Mouse (Mus musculus) liver, embryonic 14.5 days (tissue): ENCODE measurements around the gene Sebox. TPM values are rescaled to one million over a fixed set of nuclear protein-coding genes. Genes with fewer than 3 reads are reported as not detected.

ENCODE experiments used
- ATAC-seq: fragments of 200-750 bp; cut with Nextera tagmentation; 2 replicates; pipeline ENCODE4 v1.8.0; 2017; ENCODE audit warnings: moderate number of reproducible peaks, mild to moderate bottlenecking, moderate library complexity; ENCODE audit not compliant: insufficient read depth
- DNase-seq, 3 experiments: peaks; one replicate each; pipeline ENCODE4 v3.0.0-alpha.2; 2012 to 2013; ENCODE audit warnings: low read depth in 3 of 3, low spot score in 3 of 3
- H3K27ac ChIP-seq: fragments of 300-500 bp; sonication (generic); 2 replicates; pipeline ENCODE4 v1.5.1; 2014; ENCODE audit warnings: moderate library complexity, mild to moderate bottlenecking, control low read depth, inconsistent platforms
- H3K27me3 ChIP-seq: fragments of 300-500 bp; sonication (generic); 2 replicates; pipeline ENCODE4 v1.6.1; 2014; ENCODE audit warnings: mild to moderate bottlenecking, low read length, moderate library complexity; ENCODE audit not compliant: control insufficient read depth, insufficient read depth
- H3K36me3 ChIP-seq: fragments of 300-500 bp; sonication (generic); replicated peaks from 2 replicates; pipeline ENCODE4 v1.6.1; 2014; ENCODE audit warnings: low read depth; ENCODE audit not compliant: control insufficient read depth, insufficient read depth
- H3K4me1 ChIP-seq, 2 experiments: fragments of 200-500 bp in 1 of 2; fragments of 300-500 bp in 1 of 2; sonication (generic) in 1 of 2; replicated peaks; 2 replicates each; pipeline ENCODE4 v1.6.1; 2012 to 2014; ENCODE audit warnings: antibody characterized with exemption in 1 of 2, inconsistent platforms in 1 of 2, low read length in 1 of 2; ENCODE audit not compliant: control insufficient read depth in 2 of 2, insufficient read depth in 2 of 2
- H3K4me2 ChIP-seq: fragments of 300-500 bp; sonication (generic); 2 replicates; pipeline ENCODE4 v1.6.1; 2014; ENCODE audit warnings: low read depth, mild to moderate bottlenecking, control low read depth, moderate library complexity
- H3K4me3 ChIP-seq, 2 experiments: fragments of 200-500 bp in 1 of 2; fragments of 300-500 bp in 1 of 2; sonication (generic) in 1 of 2; 2 replicates each; pipeline ENCODE4 v1.5.1; 2012 to 2014; ENCODE audit warnings: low read depth in 2 of 2, low read length in 2 of 2, mild to moderate bottlenecking in 2 of 2, control low read depth in 1 of 2, inconsistent platforms in 1 of 2, moderate library complexity in 1 of 2; ENCODE audit not compliant: insufficient read depth in 1 of 2
- H3K9ac ChIP-seq: fragments of 300-500 bp; sonication (generic); replicated peaks from 2 replicates; pipeline ENCODE4 v1.6.1; 2014; ENCODE audit warnings: mild to moderate bottlenecking, control low read depth, moderate library complexity
- H3K9me3 ChIP-seq: fragments of 300-500 bp; sonication (generic); 2 replicates; pipeline ENCODE4 v1.6.1; 2016; ENCODE audit warnings: low read length, mixed read lengths; ENCODE audit not compliant: control insufficient read depth
- CTCF ChIP-seq: IDR thresholded peaks from 2 replicates; pipeline ENCODE4 v1.5.1; 2016; ENCODE audit warnings: antibody characterized with exemption, low read depth, control low read depth
- EP300 ChIP-seq: IDR thresholded peaks from 2 replicates; pipeline ENCODE4 v1.6.1; 2016; ENCODE audit warnings: antibody characterized with exemption, low read depth
- WGBS: fragments of 180-500 bp; shearing (Covaris S2); extraction: QIAGEN DNeasy Blood & Tissue Kit; methylation state at CpG from one replicate; pipeline ENCODE4 v1.1.7; 2014; ENCODE audit not compliant: insufficient replicate concordance; 5-methylcytosine and 5-hydroxymethylcytosine counted together
- polyA plus RNA-seq, 2 experiments: library from polyadenylated mRNA; depleted of rRNA in 1 of 2; stranded (reverse) in 1 of 2; unstranded in 1 of 2; fragments of >200 nt; fragmentation: Nextera tagmentation in 1 of 2; extraction: Ambion mirVana in 1 of 2; gene quantifications; 2 replicates each; pipeline versions ENCODE4 v1.2.1 to v1.2.3; 2012 to 2014

The Sebox gene
- polyA plus RNA-seq, 2 experiments: 0.28 to 0.39 TPM

- no peak for ATAC-seq
- H3K9me3 ChIP-seq: no peaks in the 10 kb centered on the region
- H3K27ac ChIP-seq: no peak overlapping the region
- no peak for DNase-seq
- H3K4me1 ChIP-seq: peaks cover 2 to 22% of the 10 kb centered on the region in 2 experiments; a peak in 3 of 4 replicates
- H3K4me3 ChIP-seq: no peak overlapping the region
- TF ChIP-seq CTCF (no peak), EP300 (no peak)
- H3K36me3 ChIP-seq: peaks cover 23% of the 10 kb centered on the region
- no peak overlapping the region for H3K9ac ChIP-seq
- H3K27me3 ChIP-seq: no peaks in the 10 kb centered on the region
- WGBS: 80% methylated on average over 7 of the region's 7 CpGs
- H3K4me2 ChIP-seq: no peak overlapping the region
Observed at GRCm38 (mm10) chr11:78544449-78545111, 41.3 kb downstream of the Sebox start.

- WGBS: 45% methylated on average over 8 of the region's 8 CpGs
Observed at GRCm38 (mm10) chr11:78545181-78545580, 41.9 kb downstream of the Sebox start.

GRCm38 (mm10) chr11:78547718-78548460, 44.6 kb downstream of the Sebox start:
- no peak for TF ChIP-seq CTCF
- TF ChIP-seq EP300: no peak
- ATAC-seq (no peak), DNase-seq (no peak)
- Histone ChIP-seq H3K9ac (no peak overlapping the region), H3K27ac (no peak overlapping the region), H3K36me3 (peaks cover 4% of the 10 kb centered on the region), H3K27me3 (no peaks in the 10 kb centered on the region), H3K4me3 (no peak overlapping the region; a peak in 1 of 4 replicates), H3K4me1 (peaks cover 6 to 30% of the 10 kb centered on the region in 2 experiments), H3K9me3 (no peaks in the 10 kb centered on the region), H3K4me2 (peak overlapping the region; percentile 87)
- 43% methylated on average over 2 of the region's 2 CpGs for WGBS

More at GRCm38 (mm10) chr11:78545181-78545580, 41.9 kb downstream of the Sebox start:
- no peak for DNase-seq
- Histone ChIP-seq H3K9ac (no peak overlapping the region), H3K27ac (no peak overlapping the region), H3K27me3 (no peaks in the 10 kb centered on the region), H3K36me3 (peaks cover 18% of the 10 kb centered on the region), H3K4me2 (no peak overlapping the region), H3K4me3 (no peak overlapping the region), H3K4me1 (peaks cover 3 to 24% of the 10 kb centered on the region in 2 experiments; a peak in 3 of 4 replicates), H3K9me3 (no peaks in the 10 kb centered on the region)
- no peak for TF ChIP-seq EP300
- ATAC-seq: no peak

- Histone ChIP-seq H3K9me3 (no peaks in the 10 kb centered on the region), H3K4me3 (peak overlapping the region; percentile 70 to 76), H3K36me3 (no peaks in the 10 kb centered on the region), H3K9ac (peak overlapping the region; percentile 71), H3K4me1 (peaks cover 6 to 30% of the 10 kb centered on the region in 2 experiments), H3K27me3 (no peaks in the 10 kb centered on the region), H3K27ac (peak overlapping the region; percentile 5; the same call in 1 of the 2 replicates), H3K4me2 (peak overlapping the region; percentile 87)
- ATAC-seq (no peak), DNase-seq (no peak)
- TF ChIP-seq EP300: no peak
- no peak for TF ChIP-seq CTCF
- WGBS: 4% methylated on average over 5 of the region's 5 CpGs
Observed at GRCm38 (mm10) chr11:78549491-78549987, 46.3 kb downstream of the Sebox start.
